Mouse (Mus musculus) liver, embryonic 14.5 days (tissue): ENCODE data around the gene Espl1. TPM values are rescaled to one million over a fixed set of nuclear protein-coding genes. Genes with fewer than 3 reads are reported as not detected.

Experiments used
- ATAC-seq: fragments of 200-750 bp; cut with Nextera tagmentation; 2 replicates; pipeline ENCODE4 v1.8.0; 2017; ENCODE audit warnings: moderate number of reproducible peaks, mild to moderate bottlenecking, moderate library complexity; ENCODE audit not compliant: insufficient read depth
- DNase-seq, 3 experiments: peaks; one replicate each; pipeline ENCODE4 v3.0.0-alpha.2; 2012 to 2013; ENCODE audit warnings: low read depth in 3 of 3, low spot score in 3 of 3
- H3K27ac ChIP-seq: fragments of 300-500 bp; sonication (generic); 2 replicates; pipeline ENCODE4 v1.5.1; 2014; ENCODE audit warnings: moderate library complexity, mild to moderate bottlenecking, control low read depth, inconsistent platforms
- H3K27me3 ChIP-seq: fragments of 300-500 bp; sonication (generic); 2 replicates; pipeline ENCODE4 v1.6.1; 2014; ENCODE audit warnings: mild to moderate bottlenecking, low read length, moderate library complexity; ENCODE audit not compliant: control insufficient read depth, insufficient read depth
- H3K36me3 ChIP-seq: fragments of 300-500 bp; sonication (generic); replicated peaks from 2 replicates; pipeline ENCODE4 v1.6.1; 2014; ENCODE audit warnings: low read depth; ENCODE audit not compliant: control insufficient read depth, insufficient read depth
- H3K4me1 ChIP-seq, 2 experiments: fragments of 200-500 bp in 1 of 2; fragments of 300-500 bp in 1 of 2; sonication (generic) in 1 of 2; replicated peaks; 2 replicates each; pipeline ENCODE4 v1.6.1; 2012 to 2014; ENCODE audit warnings: antibody characterized with exemption in 1 of 2, inconsistent platforms in 1 of 2, low read length in 1 of 2; ENCODE audit not compliant: control insufficient read depth in 2 of 2, insufficient read depth in 2 of 2
- H3K4me2 ChIP-seq: fragments of 300-500 bp; sonication (generic); 2 replicates; pipeline ENCODE4 v1.6.1; 2014; ENCODE audit warnings: low read depth, mild to moderate bottlenecking, control low read depth, moderate library complexity
- H3K4me3 ChIP-seq, 2 experiments: fragments of 200-500 bp in 1 of 2; fragments of 300-500 bp in 1 of 2; sonication (generic) in 1 of 2; 2 replicates each; pipeline ENCODE4 v1.5.1; 2012 to 2014; ENCODE audit warnings: low read depth in 2 of 2, low read length in 2 of 2, mild to moderate bottlenecking in 2 of 2, control low read depth in 1 of 2, inconsistent platforms in 1 of 2, moderate library complexity in 1 of 2; ENCODE audit not compliant: insufficient read depth in 1 of 2
- H3K9ac ChIP-seq: fragments of 300-500 bp; sonication (generic); replicated peaks from 2 replicates; pipeline ENCODE4 v1.6.1; 2014; ENCODE audit warnings: mild to moderate bottlenecking, control low read depth, moderate library complexity
- H3K9me3 ChIP-seq: fragments of 300-500 bp; sonication (generic); 2 replicates; pipeline ENCODE4 v1.6.1; 2016; ENCODE audit warnings: low read length, mixed read lengths; ENCODE audit not compliant: control insufficient read depth
- CTCF ChIP-seq: IDR thresholded peaks from 2 replicates; pipeline ENCODE4 v1.5.1; 2016; ENCODE audit warnings: antibody characterized with exemption, low read depth, control low read depth
- EP300 ChIP-seq: IDR thresholded peaks from 2 replicates; pipeline ENCODE4 v1.6.1; 2016; ENCODE audit warnings: antibody characterized with exemption, low read depth
- WGBS: fragments of 180-500 bp; shearing (Covaris S2); extraction: QIAGEN DNeasy Blood & Tissue Kit; methylation state at CpG from one replicate; pipeline ENCODE4 v1.1.7; 2014; ENCODE audit not compliant: insufficient replicate concordance; 5-methylcytosine and 5-hydroxymethylcytosine counted together
- polyA plus RNA-seq, 2 experiments: library from polyadenylated mRNA; depleted of rRNA in 1 of 2; stranded (reverse) in 1 of 2; unstranded in 1 of 2; fragments of >200 nt; fragmentation: Nextera tagmentation in 1 of 2; extraction: Ambion mirVana in 1 of 2; gene quantifications; 2 replicates each; pipeline versions ENCODE4 v1.2.1 to v1.2.3; 2012 to 2014

The Espl1 gene
- polyA plus RNA-seq, 2 experiments, result 17.0 to 25.6 TPM

GRCm38 (mm10) chr15:102273982-102274716 lies 21.9 kb upstream of the Espl1 start:
- no peak overlapping the region for H3K4me2 ChIP-seq
- H3K9me3 ChIP-seq, result no peaks in the 10 kb centered on the region
- no peaks in the 10 kb centered on the region for H3K36me3 ChIP-seq
- H3K9ac ChIP-seq, result no peak overlapping the region
- TF ChIP-seq CTCF (peak; percentile 17; the same call in 1 of the 2 replicates), EP300 (no peak)
- ATAC-seq, result no peak
- H3K27ac ChIP-seq, result no peak overlapping the region
- peaks cover 2 to 3% of the 10 kb centered on the region in 2 experiments; a peak in 2 of 4 replicates for H3K4me1 ChIP-seq
- H3K4me3 ChIP-seq, result no peak overlapping the region
- peaks cover 9% of the 10 kb centered on the region for H3K27me3 ChIP-seq
- 54% methylated on average over 6 of the region's 6 CpGs for WGBS
- DNase-seq, result no peak

GRCm38 (mm10) chr15:102278726-102279091 lies 17.4 kb upstream of the Espl1 start:
- TF ChIP-seq EP300 (no peak), CTCF (no peak)

GRCm38 (mm10) chr15:102279092-102279782 lies 16.8 kb upstream of the Espl1 start, which contains the start of gene Mfsd5:
Mfsd5 (plus strand) TSS chr15:102279454.
- peak; percentile 93 for ATAC-seq
- peak within 1 kb of the TSS; percentile 72 to 84 for H3K4me3 ChIP-seq
- no peaks in the 10 kb centered on the region for H3K9me3 ChIP-seq
- WGBS, result under 1% methylated on average over 65 of the region's 65 CpGs
- H3K27ac ChIP-seq, result peak within 1 kb of the TSS; percentile 49
- H3K9ac ChIP-seq, result peak within 1 kb of the TSS; percentile 81
- H3K36me3 ChIP-seq, result no peaks in the 10 kb centered on the region
- DNase-seq, result peak; percentile 76 to 82 (median 80)
- peaks cover 24 to 30% of the 10 kb centered on the region in 2 experiments for H3K4me1 ChIP-seq
- peak; percentile 40 for TF ChIP-seq CTCF
- TF ChIP-seq EP300, result no peak
- no peaks in the 10 kb centered on the region for H3K27me3 ChIP-seq
- H3K4me2 ChIP-seq, result peak within 1 kb of the TSS; percentile 97

More at GRCm38 (mm10) chr15:102278726-102279091, 17.4 kb upstream of the Espl1 start:
- peaks cover 24 to 25% of the 10 kb centered on the region in 2 experiments for H3K4me1 ChIP-seq
- peak overlapping the region; percentile 49 for H3K27ac ChIP-seq
- WGBS, result 16% methylated on average over 7 of the region's 7 CpGs
- H3K4me2 ChIP-seq, result peak overlapping the region; percentile 97
- ATAC-seq (no peak), DNase-seq (no peak)
- H3K9me3 ChIP-seq, result no peaks in the 10 kb centered on the region
- H3K4me3 ChIP-seq, result peak overlapping the region; percentile 72 to 84
- H3K9ac ChIP-seq, result peak overlapping the region; percentile 65
- no peaks in the 10 kb centered on the region for H3K27me3 ChIP-seq
- no peaks in the 10 kb centered on the region for H3K36me3 ChIP-seq

GRCm38 (mm10) chr15:102279783-102280520 lies 16.1 kb upstream of the Espl1 start:
- 14% methylated on average over 13 of the region's 13 CpGs for WGBS
- Histone ChIP-seq H3K4me2 (peak overlapping the region; percentile 97), H3K4me3 (peak overlapping the region; percentile 72 to 80), H3K9ac (peak overlapping the region; percentile 81), H3K27me3 (no peaks in the 10 kb centered on the region), H3K4me1 (peaks cover 24 to 30% of the 10 kb centered on the region in 2 experiments), H3K36me3 (no peaks in the 10 kb centered on the region), H3K9me3 (no peaks in the 10 kb centered on the region), H3K27ac (peak overlapping the region; percentile 41)
- TF ChIP-seq EP300 (no peak), CTCF (no peak)
- DNase-seq (no peak), ATAC-seq (peak; percentile 40)
